Mouse (Mus musculus): ENCODE measurements around the gene Trim40.

GRCm38 (mm10) chr17:36896583-36896982 is 6.7 kb upstream of the Trim40 start:
- TF ChIP-seq FLI1 (IDR thresholded peaks at IDR 0.05; ENCODE audit: low read length) (no peak), GATA1 (IDR thresholded peaks at IDR 0.05; ENCODE audit: borderline replicate concordance, low read length) (no peak)
